Mouse (Mus musculus) neural tube, embryonic 14.5 days (tissue): ENCODE measurements around the gene Scn8a. TPM values are rescaled to one million over a fixed set of nuclear protein-coding genes. Genes with fewer than 3 reads are reported as not detected.

ENCODE experiments used
- ATAC-seq: fragments of 200-750 bp; cut with Nextera tagmentation; 2 replicates; pipeline ENCODE4 v1.8.0; 2017; ENCODE audit warnings: low read depth, mild to moderate bottlenecking, moderate TSS enrichment, moderate library complexity
- H3K27ac ChIP-seq: fragments of 300-500 bp; sonication (generic); 2 replicates; pipeline ENCODE4 v1.5.1; 2014; ENCODE audit warnings: low read depth, mild to moderate bottlenecking, control low read depth, low read length, moderate library complexity, mixed read lengths
- H3K27me3 ChIP-seq: fragments of 300-500 bp; sonication (generic); 2 replicates; pipeline ENCODE4 v1.6.1; 2014; ENCODE audit warnings: low read length; ENCODE audit not compliant: control insufficient read depth, insufficient read depth
- H3K36me3 ChIP-seq: fragments of 300-500 bp; sonication (generic); 2 replicates; pipeline ENCODE4 v1.6.1; 2014; ENCODE audit warnings: low read length, mixed read lengths; ENCODE audit not compliant: control insufficient read depth, insufficient read depth
- H3K4me1 ChIP-seq: fragments of 300-500 bp; sonication (generic); 2 replicates; pipeline ENCODE4 v1.6.1; 2014; ENCODE audit warnings: low read length; ENCODE audit not compliant: control insufficient read depth, insufficient read depth
- H3K4me2 ChIP-seq: fragments of 300-500 bp; sonication (generic); 2 replicates; pipeline ENCODE4 v1.6.1; 2014; ENCODE audit warnings: mild to moderate bottlenecking, low read depth, low read length, control low read depth
- H3K4me3 ChIP-seq: fragments of 300-500 bp; sonication (generic); 2 replicates; pipeline ENCODE4 v1.5.1; 2014; ENCODE audit warnings: low read depth, low read length, control low read depth, mixed read lengths
- H3K9ac ChIP-seq: fragments of 300-500 bp; sonication (generic); replicated peaks from 2 replicates; pipeline ENCODE4 v1.6.1; 2014; ENCODE audit warnings: low read depth, mild to moderate bottlenecking, control low read depth, low read length, mixed read lengths
- H3K9me3 ChIP-seq: fragments of 300-500 bp; sonication (generic); 2 replicates; pipeline ENCODE4 v1.6.1; 2016; ENCODE audit warnings: low read length; ENCODE audit not compliant: control insufficient read depth
- WGBS: fragments of 180-500 bp; shearing (Covaris S2); extraction: QIAGEN DNeasy Blood & Tissue Kit; methylation state at CpG from one replicate; pipeline ENCODE4 v1.1.7; 2014; 5-methylcytosine and 5-hydroxymethylcytosine counted together
- polyA plus RNA-seq: library from polyadenylated mRNA; unstranded; fragments of >200 nt; fragmentation: Nextera tagmentation; extraction: Ambion mirVana; gene quantifications from 2 replicates; pipeline ENCODE4 v1.2.1, GENCODE M21; 2014

Gene Scn8a
- polyA plus RNA-seq, 1 experiment from 2014 or later, result 35.2 TPM

DNA sequence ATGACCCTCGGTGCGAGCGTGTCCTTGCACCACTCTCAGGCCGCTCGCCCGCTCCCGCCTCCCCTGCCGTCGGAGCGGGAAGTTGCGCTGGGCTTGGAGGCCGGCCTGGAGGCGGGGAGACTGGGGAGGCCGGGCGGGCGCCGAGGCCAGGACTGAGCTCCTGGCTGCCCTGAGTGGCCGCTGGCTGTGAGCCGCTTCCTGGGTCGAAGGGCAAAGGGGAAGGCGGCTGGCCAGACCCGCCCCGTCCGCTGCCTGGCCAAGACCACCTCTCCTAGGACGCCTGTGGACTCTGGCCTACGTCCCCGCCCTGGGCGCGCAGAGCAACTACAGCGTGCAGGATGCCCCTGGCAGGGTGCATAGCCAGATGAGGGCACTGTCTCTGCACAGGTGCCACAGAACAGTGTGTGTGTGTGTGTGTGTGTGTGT is 209.1 kb downstream of the Scn8a start:
- H3K9ac ChIP-seq, result peak overlapping the region; percentile 90
- H3K27me3 ChIP-seq, result no peaks in the 10 kb centered on the region
- H3K27ac ChIP-seq, result peak overlapping the region; percentile 87
- H3K9me3 ChIP-seq, result no peaks in the 10 kb centered on the region
- peak overlapping the region; percentile 66 for H3K4me3 ChIP-seq
- peak overlapping the region; percentile 75 for H3K4me2 ChIP-seq
- under 1% methylated on average over 23 of the region's 30 CpGs for WGBS
- peak; percentile 57 for ATAC-seq
- no peaks in the 10 kb centered on the region for H3K36me3 ChIP-seq
- peaks cover 20% of the 10 kb centered on the region; the same call in 1 of the 2 replicates for H3K4me1 ChIP-seq

DNA sequence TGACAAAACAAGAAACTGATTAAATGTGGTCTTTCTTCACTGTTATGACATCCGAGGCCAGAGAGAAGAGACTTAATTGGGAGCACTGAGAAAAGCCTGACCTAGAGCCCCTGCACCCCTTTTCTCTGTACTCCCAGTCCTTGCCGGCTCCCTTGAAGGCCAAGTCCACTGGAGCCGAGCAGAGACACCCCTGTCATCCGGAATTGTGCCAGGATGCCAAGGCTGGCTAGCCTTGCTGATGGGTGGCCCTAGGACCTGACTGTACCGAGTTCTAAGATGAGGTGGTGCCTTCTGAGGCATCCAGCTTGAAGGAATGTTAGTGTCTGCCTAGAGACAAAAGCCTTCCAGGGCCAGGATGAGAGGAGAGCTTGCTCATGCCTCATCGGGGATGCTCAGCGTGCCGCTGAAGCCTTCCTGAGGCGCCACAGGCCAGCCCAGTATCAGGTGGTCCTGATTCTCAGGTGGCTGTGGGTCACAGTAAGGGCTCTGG is 210.4 kb downstream of the Scn8a start:
- 76% methylated on average over 9 of the region's 9 CpGs for WGBS
- no peak overlapping the region for H3K27ac ChIP-seq

DNA sequence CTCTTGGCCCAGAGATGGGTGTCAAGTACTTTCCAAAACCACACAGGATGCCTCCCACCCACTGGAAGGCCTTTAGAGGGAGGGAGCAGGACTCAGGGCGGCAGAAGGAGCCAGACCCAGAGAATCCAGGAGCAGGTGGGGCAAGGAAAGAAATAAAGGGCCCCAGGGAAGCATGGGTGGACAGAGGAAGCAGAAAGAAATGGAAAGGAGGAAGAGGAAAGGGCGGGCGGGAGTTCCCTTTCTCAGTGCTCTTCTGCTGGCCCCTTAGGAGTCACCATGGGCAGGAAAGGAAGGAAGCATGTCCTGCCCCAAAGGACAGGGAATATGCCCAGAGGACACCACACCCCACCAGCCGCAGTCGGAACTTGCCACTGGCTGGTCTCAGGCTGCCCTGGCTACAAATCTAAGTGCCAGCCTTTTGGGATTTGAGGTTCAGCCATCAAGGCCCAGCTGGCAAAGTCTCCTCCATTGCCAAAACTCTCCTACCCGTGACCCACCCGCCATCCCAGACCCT is 211.4 kb downstream of the Scn8a start:
- no peak overlapping the region for H3K4me2 ChIP-seq
- WGBS, result 51% methylated on average over 7 of the region's 7 CpGs
- H3K9me3 ChIP-seq, result no peaks in the 10 kb centered on the region
- H3K9ac ChIP-seq, result no peak overlapping the region
- H3K27me3 ChIP-seq, result no peaks in the 10 kb centered on the region
- H3K4me1 ChIP-seq, result peaks cover 12% of the 10 kb centered on the region; the same call in 1 of the 2 replicates
- no peak overlapping the region for H3K27ac ChIP-seq
- H3K36me3 ChIP-seq, result no peaks in the 10 kb centered on the region
- H3K4me3 ChIP-seq, result no peak overlapping the region
- ATAC-seq, result no peak

More for the DNA sequence above, 210.4 kb downstream of the Scn8a start:
- no peaks in the 10 kb centered on the region for H3K9me3 ChIP-seq
- ATAC-seq, result no peak
- no peak overlapping the region for H3K4me3 ChIP-seq
- no peak overlapping the region for H3K4me2 ChIP-seq
- H3K4me1 ChIP-seq, result peaks cover 17% of the 10 kb centered on the region; the same call in 1 of the 2 replicates
- H3K9ac ChIP-seq, result no peak overlapping the region
- H3K27me3 ChIP-seq, result no peaks in the 10 kb centered on the region
- no peaks in the 10 kb centered on the region for H3K36me3 ChIP-seq

DNA sequence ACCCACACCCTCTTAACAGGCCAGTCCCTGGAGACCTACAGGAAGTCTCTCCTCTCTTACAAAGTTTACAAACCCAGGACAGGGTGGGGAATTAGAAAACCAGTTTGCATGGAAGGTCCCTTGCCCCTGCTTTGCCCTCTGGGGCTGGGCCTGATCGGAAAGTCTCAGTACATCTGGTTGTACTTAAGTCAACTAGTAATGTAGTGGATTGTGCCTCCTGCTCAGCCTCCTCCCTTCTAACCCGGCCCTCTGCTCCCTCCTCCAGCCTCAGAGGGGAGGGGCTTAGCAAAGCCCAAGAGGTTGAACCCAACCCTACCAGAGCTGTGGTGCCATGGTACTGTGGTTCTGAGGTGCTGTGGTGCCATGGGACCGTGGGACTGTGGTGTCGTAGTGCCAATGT is 212.6 kb downstream of the Scn8a start:
- no peak overlapping the region for H3K9ac ChIP-seq
- WGBS, result 56% methylated on average over 4 of the region's 4 CpGs
- no peaks in the 10 kb centered on the region for H3K27me3 ChIP-seq
- no peaks in the 10 kb centered on the region for H3K36me3 ChIP-seq
- ATAC-seq, result no peak
- H3K4me2 ChIP-seq, result no peak overlapping the region
- H3K4me1 ChIP-seq, result 0 out of 2 replicates have a peak, but pooled peaks cover 10% of the 10 kb centered on the region
- no peak overlapping the region for H3K4me3 ChIP-seq
- no peaks in the 10 kb centered on the region for H3K9me3 ChIP-seq
- no peak overlapping the region for H3K27ac ChIP-seq

DNA sequence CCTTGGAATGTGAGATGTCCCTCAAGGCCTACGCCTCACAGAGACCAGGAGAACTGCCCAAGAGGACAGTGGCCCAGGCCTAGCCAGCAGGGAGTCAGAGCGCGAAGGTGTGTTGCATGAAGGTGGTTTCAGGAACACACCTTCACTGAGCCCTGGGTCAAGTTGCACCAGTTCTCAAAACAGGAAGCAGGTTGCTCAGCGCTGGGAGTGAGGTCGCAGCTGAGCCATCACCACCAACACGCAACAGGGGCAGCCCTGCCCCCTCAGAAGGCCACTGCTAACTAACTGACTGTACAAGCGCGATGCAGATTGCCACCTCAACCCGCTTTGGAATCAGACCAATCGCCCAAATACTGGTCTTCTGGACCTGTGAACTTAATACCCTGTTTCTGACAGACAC is 214.8 kb downstream of the Scn8a start:
- Histone ChIP-seq H3K27me3 (no peaks in the 10 kb centered on the region), H3K36me3 (no peaks in the 10 kb centered on the region), H3K27ac (no peak overlapping the region), H3K9ac (no peak overlapping the region), H3K4me1 (0 out of 2 replicates have a peak, but pooled peaks cover 2% of the 10 kb centered on the region), H3K4me3 (no peak overlapping the region), H3K4me2 (no peak overlapping the region), H3K9me3 (no peaks in the 10 kb centered on the region)
- ATAC-seq, result no peak
- WGBS, result 81% methylated on average over 10 of the region's 10 CpGs

DNA sequence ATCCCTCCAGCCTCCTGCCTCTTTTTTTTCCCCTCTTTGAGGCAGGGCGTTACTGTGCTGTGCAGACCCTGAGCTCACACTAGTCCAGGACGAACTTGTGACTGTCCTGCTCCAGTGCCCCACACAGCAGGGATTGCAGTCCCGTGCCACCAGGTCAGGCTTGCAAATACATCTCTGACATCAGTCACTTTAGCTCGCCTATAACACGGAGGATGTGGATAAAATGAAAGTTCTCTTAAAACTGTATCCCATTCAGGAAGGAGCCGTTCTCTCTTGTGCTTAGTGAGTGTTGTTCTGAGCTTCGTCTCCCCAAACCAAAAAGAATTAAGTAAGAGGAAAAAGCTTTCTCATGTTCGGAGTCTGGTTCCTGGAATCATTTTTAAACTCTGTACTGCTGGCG is 216.8 kb downstream of the Scn8a start:
- WGBS, result 70% methylated on average over 9 of the region's 9 CpGs
- Histone ChIP-seq H3K4me3 (no peak overlapping the region), H3K4me2 (no peak overlapping the region), H3K9ac (no peak overlapping the region), H3K9me3 (no peaks in the 10 kb centered on the region), H3K4me1 (0 out of 2 replicates have a peak, but pooled peaks cover 1% of the 10 kb centered on the region), H3K27ac (no peak overlapping the region), H3K27me3 (no peaks in the 10 kb centered on the region), H3K36me3 (no peaks in the 10 kb centered on the region)
- ATAC-seq, result no peak

DNA sequence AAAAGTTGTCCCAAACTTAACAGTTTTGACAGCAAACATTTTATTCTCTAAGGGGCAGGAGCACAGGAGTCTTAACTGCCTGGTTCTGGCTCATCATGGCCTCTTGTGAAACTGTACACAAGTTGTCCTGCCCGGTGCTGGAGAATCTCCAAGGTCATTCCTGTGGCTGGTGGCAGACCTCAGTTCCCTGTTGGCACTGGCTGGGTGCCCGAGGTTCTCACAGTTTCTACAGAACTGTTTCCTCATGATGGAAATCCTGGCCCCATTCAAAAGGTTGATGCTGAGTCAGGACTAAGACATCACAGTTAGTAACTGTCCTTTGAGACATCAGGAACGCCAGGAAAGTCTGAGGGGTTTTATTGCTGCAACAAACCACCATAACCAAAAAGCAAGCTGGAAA is 217.3 kb downstream of the Scn8a start:
- Histone ChIP-seq H3K9ac (no peak overlapping the region), H3K36me3 (no peaks in the 10 kb centered on the region), H3K27ac (no peak overlapping the region), H3K4me3 (no peak overlapping the region), H3K4me1 (no peaks in the 10 kb centered on the region; the same call in 1 of the 2 replicates), H3K27me3 (no peaks in the 10 kb centered on the region), H3K4me2 (no peak overlapping the region), H3K9me3 (no peaks in the 10 kb centered on the region)
- WGBS, result 50% methylated on average over 3 of the region's 3 CpGs
- no peak for ATAC-seq

DNA sequence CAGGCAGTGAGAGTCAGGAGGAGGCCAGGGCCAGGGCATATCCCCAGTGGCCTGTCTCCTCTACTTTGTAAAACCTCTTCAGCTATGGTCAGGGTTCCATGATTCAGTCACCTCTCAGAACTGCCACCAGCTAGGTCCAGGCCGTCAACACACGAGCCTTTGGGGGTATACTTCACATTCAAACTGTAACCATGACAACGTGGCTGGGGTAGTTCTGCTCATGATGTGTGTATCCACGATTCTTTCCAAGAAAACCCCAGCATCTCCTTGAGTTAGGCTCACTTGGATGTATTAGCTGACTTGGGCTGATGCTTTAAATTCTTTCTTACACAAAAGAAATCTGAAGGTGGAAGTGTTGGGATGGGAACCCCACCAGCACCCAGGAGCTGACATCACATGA is 218.6 kb downstream of the Scn8a start:
- Histone ChIP-seq H3K27ac (no peak overlapping the region), H3K4me1 (peaks cover 11% of the 10 kb centered on the region), H3K4me2 (no peak overlapping the region), H3K36me3 (no peaks in the 10 kb centered on the region), H3K9me3 (no peaks in the 10 kb centered on the region), H3K4me3 (no peak overlapping the region), H3K9ac (no peak overlapping the region), H3K27me3 (no peaks in the 10 kb centered on the region)
- 25% methylated on average over 4 of the region's 4 CpGs for WGBS
- ATAC-seq, result no peak

DNA sequence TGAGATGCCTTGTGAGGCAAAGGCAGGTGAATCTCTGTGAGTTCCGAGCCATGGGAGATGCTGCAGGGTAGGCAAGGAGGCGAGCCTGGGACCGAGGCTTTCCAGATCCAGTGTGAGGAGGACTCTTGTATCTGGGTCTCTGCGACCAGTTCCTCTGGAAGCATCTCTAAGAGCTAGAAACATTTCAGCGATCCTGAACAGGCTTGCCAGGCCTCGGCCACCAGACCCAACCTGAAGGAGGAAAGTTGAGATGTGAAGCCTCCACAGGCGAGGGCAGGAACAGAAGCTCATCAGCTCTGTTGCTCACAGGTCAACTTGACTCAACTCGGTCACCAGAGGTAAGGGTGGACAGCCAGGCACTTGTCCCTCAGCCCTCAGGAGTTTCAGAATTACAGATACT is 221.9 kb downstream of the Scn8a start:
- H3K27ac ChIP-seq, result no peak overlapping the region
- WGBS, result 97% methylated on average over 8 of the region's 8 CpGs

More for the DNA sequence above, 221.9 kb downstream of the Scn8a start:
- Histone ChIP-seq H3K36me3 (no peaks in the 10 kb centered on the region), H3K4me2 (no peak overlapping the region), H3K9me3 (no peaks in the 10 kb centered on the region), H3K9ac (no peak overlapping the region), H3K27me3 (no peaks in the 10 kb centered on the region), H3K4me3 (no peak overlapping the region), H3K4me1 (peaks cover 17% of the 10 kb centered on the region)
- ATAC-seq, result no peak
